Mouse (Mus musculus) heart, adult 2 months (tissue): ENCODE results near the gene Camta1. TPM values are rescaled to one million over a fixed set of nuclear protein-coding genes. Genes with fewer than 3 reads are reported as not detected.

Experiments used
- DNase-seq, 2 experiments: peaks; one replicate each; pipeline ENCODE4 v3.0.0; 2021
- H3K27ac ChIP-seq: fragments of 200-600 bp; 2 replicates; pipeline ENCODE4 v1.8.1; 2022
- H3K27me3 ChIP-seq: fragments of 200-500 bp; 2 replicates; pipeline ENCODE4 v1.6.1; 2012; ENCODE audit warnings: mild to moderate bottlenecking, low read length, inconsistent platforms, mixed read lengths; ENCODE audit not compliant: control insufficient read depth, insufficient read depth
- H3K36me3 ChIP-seq: fragments of 200-500 bp; 2 replicates; pipeline ENCODE4 v1.6.1; 2012; ENCODE audit warnings: low read length, inconsistent platforms; ENCODE audit not compliant: control insufficient read depth, insufficient read depth
- H3K4me1 ChIP-seq: fragments of 200-500 bp; 2 replicates; pipeline ENCODE4 v1.6.1; 2011; ENCODE audit warnings: low read length; ENCODE audit not compliant: control insufficient read depth, insufficient read depth
- H3K4me3 ChIP-seq: fragments of 200-600 bp; 2 replicates; pipeline ENCODE4 v1.8.1; 2022
- H3K79me2 ChIP-seq: fragments of 200-500 bp; replicated peaks from 2 replicates; pipeline ENCODE4 v1.6.1; 2012; ENCODE audit warnings: mild to moderate bottlenecking, inconsistent platforms, low read length, moderate library complexity, mixed read lengths; ENCODE audit not compliant: control insufficient read depth, insufficient read depth
- H3K9ac ChIP-seq: fragments of 200-500 bp; 2 replicates; pipeline ENCODE4 v1.6.1; 2012; ENCODE audit warnings: low read depth, mild to moderate bottlenecking, control low read depth, inconsistent platforms, low read length, mixed read lengths
- CTCF ChIP-seq: fragments of 200-600 bp; IDR thresholded peaks from 2 replicates; pipeline ENCODE4 v1.8.1; 2022; ENCODE audit warnings: antibody characterized with exemption, mild to moderate bottlenecking, moderate library complexity
- EP300 ChIP-seq: fragments of 200-500 bp; IDR thresholded peaks from 2 replicates; pipeline ENCODE4 v1.6.1; 2011; ENCODE audit warnings: low read depth, low read length, control low read depth; ENCODE audit not compliant: insufficient read depth
- POLR2A ChIP-seq: fragments of 200-500 bp; IDR thresholded peaks from 2 replicates; pipeline ENCODE4 v1.6.1; 2011; ENCODE audit warnings: mild to moderate bottlenecking, low read depth, low read length, control low read depth; ENCODE audit not compliant: insufficient read depth
- WGBS: fragments of 180-500 bp; shearing (Covaris S2); methylation state at CpG from one replicate; pipeline ENCODE4 v1.1.7; 2018; 5-methylcytosine and 5-hydroxymethylcytosine counted together
- intact Hi-C: fragments of 180-260 bp; cut with DNase I; formaldehyde crosslinking; loops from one replicate; pipeline ENCODE4 v1.15.1; 2025
- polyA plus RNA-seq: library from polyadenylated mRNA; depleted of rRNA; stranded (reverse); fragments of >200 nt; gene quantifications from 2 replicates; pipeline ENCODE4 v1.2.3, GENCODE M21; 2012
- total RNA-seq, 2 experiments: library from RNA; stranded (reverse); gene quantifications; 2 replicates each; pipeline ENCODE4 v1.2.3; 2021

Gene Camta1
- total and polyA plus RNA-seq, 3 experiments, result 39.4 to 234 (median 208) TPM

DNA sequence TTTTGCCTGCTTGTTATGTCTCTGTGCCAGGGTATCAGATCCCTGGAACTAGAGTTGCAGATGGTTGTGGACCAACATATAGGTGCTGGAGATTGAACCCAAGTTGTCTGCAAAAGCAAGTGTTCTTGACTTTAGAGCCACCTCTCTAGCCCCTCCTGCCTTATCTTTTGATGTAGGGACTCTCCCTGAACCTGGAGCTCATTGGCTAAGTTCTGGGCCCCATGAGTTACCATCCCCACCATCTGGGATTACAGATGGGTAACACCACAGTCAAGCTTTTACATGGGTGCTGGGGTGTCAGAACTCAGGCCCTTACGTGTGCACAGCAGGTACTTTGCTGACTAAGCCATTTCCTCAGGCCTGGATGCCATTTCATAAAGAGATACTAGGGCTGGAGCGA is 150.3 kb downstream of the Camta1 start:
- no peak overlapping the region for H3K27ac ChIP-seq
- no peak for DNase-seq
- H3K36me3 ChIP-seq, result no peaks in the 10 kb centered on the region
- H3K4me3 ChIP-seq, result no peak overlapping the region
- H3K27me3 ChIP-seq, result no peaks in the 10 kb centered on the region
- TF ChIP-seq CTCF, result no peak
- no peak for TF ChIP-seq POLR2A
- no peak for TF ChIP-seq EP300
- no peaks in the 10 kb centered on the region for H3K4me1 ChIP-seq
- intact Hi-C loops, result no loop called here
- H3K9ac ChIP-seq, result no peak overlapping the region
- WGBS, result 97% methylated on average over 2 of the region's 2 CpGs
- no peaks in the 10 kb centered on the region for H3K79me2 ChIP-seq

DNA sequence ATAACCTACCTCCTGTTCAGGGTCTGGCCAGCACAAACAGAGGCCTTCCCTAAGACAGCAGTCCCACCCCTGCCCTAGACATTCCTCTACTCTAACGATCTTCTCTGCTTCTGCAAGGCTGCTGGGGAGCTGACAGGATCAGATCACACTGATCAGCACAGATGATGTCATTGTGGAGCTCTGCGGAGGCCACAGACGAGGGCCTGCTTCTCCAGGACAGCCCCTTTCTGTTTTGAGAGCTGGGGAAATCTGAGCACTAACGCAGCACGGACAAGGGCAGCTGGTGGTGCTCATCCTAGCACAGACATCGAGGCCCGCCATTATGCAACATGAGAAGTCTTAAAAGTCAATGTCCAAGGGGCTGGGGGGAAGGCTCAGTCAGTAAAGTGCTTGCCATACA is 151.2 kb downstream of the Camta1 start:
- Histone ChIP-seq H3K4me3 (no peak overlapping the region), H3K27ac (no peak overlapping the region), H3K36me3 (no peaks in the 10 kb centered on the region), H3K79me2 (no peaks in the 10 kb centered on the region), H3K4me1 (no peaks in the 10 kb centered on the region), H3K9ac (no peak overlapping the region), H3K27me3 (no peaks in the 10 kb centered on the region)
- TF ChIP-seq CTCF (no peak), POLR2A (no peak), EP300 (no peak)
- intact Hi-C loops, result no loop called here
- no peak for DNase-seq
- 41% methylated on average over 7 of the region's 7 CpGs for WGBS

DNA sequence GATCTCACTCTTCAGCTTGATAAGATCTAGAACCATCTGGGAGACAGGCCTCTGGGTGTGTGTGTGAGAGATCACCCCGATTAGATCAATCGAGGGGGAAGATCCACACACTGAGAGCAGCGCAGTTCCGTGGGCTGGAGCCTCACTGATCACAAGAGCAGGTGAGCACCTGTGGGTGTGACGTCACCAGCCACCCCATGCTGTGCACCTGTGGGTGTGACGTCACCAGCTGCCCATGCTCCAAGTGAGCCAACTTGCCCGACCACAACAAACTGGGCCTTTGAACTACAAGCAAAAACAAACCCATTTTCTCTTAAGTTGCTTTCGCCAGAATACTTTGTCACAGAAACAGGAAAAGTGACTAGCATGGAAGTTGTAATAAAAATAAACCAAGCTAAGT is 152.4 kb downstream of the Camta1 start:
- WGBS, result 84% methylated on average over 8 of the region's 8 CpGs

DNA sequence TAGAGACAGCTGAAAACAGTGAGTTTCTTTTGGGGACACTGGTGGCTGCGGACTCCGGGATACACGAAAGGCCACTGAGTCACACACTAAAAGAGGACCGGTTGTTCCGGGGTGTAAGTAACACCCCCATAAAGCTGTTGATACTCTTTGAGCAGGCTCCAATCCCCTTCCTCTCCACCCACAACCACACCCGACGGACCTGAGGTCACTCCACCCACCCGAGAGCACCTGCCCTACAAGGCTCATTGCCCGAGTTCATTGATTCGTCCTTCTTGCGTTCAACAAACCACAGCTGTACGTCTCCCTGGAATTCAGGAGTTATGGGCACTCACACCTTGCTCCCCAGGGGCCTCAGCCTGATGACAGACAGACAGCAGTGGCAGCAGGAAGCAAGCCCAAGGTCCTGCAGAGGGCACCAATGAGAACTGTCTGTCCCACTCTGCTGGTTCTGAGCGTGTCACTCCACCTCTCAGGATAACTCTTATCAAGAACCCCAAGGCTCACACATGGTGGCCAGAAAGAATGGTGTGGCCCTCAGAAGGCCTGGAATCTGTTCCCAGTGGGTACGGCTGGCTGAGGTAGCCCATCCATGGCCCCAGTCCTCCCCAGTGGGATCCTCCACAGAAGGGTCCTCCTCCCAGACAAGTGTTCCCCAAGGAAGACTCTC is 158.5 kb downstream of the Camta1 start:
- WGBS, result 80% methylated on average over 14 of the region's 14 CpGs
- Histone ChIP-seq H3K4me3 (no peak overlapping the region), H3K36me3 (no peaks in the 10 kb centered on the region), H3K9ac (no peak overlapping the region), H3K4me1 (no peaks in the 10 kb centered on the region), H3K27ac (no peak overlapping the region), H3K79me2 (no peaks in the 10 kb centered on the region), H3K27me3 (no peaks in the 10 kb centered on the region)
- no peak for DNase-seq
- TF ChIP-seq POLR2A (no peak), CTCF (no peak), EP300 (no peak)
- intact Hi-C loops, result no loop called here

More for the DNA sequence above, 152.4 kb downstream of the Camta1 start:
- H3K27ac ChIP-seq, result no peak overlapping the region
- no peaks in the 10 kb centered on the region for H3K79me2 ChIP-seq
- H3K27me3 ChIP-seq, result no peaks in the 10 kb centered on the region
- no peak for DNase-seq
- no peak overlapping the region for H3K4me3 ChIP-seq
- intact Hi-C loops, result no loop called here
- H3K4me1 ChIP-seq, result no peaks in the 10 kb centered on the region
- no peak overlapping the region for H3K9ac ChIP-seq
- no peaks in the 10 kb centered on the region for H3K36me3 ChIP-seq
- TF ChIP-seq POLR2A (no peak), CTCF (no peak), EP300 (no peak)

DNA sequence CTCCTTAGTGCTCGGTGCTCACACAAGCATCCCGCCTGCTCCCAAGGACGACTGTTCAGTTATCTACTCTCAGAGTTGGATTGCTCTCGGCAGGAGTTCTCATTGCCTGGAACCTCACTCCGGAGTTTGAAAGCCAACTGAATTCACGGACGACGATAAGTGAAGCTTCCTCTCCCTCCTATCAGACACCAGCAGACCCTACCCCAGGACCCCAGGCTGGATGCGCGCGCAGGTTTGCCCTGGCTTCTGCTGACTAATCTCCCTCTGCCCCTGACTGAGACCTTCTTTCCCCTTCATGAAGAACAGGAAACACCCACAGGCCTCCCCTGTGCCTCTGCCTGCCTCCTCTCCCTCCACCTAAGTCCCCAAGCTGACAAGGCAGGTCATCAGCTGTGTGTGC is 159.2 kb downstream of the Camta1 start:
- WGBS, result 76% methylated on average over 11 of the region's 11 CpGs
- intact Hi-C loops, result no loop called here

DNA sequence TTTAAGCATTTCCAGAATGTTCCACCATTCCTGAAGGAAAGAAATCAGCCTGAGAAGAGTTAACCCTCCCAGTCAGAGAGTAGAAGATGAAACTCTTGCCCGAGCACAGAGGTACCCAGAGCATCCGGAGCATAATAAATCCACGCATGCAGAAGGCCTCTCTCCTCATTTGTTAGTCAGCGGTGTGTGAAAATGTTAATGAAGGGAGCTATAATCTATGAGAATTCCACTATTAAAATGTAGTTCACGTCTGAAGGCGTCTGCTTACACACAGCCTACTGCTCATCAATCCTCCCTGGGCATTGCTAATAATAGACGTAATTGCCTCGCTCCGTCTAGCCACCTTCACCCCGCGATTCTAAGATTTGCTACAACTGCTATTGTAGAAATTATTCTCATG is 165.7 kb downstream of the Camta1 start:
- Histone ChIP-seq H3K79me2 (no peaks in the 10 kb centered on the region), H3K27ac (no peak overlapping the region), H3K36me3 (no peaks in the 10 kb centered on the region), H3K27me3 (no peaks in the 10 kb centered on the region), H3K9ac (no peak overlapping the region), H3K4me1 (no peaks in the 10 kb centered on the region), H3K4me3 (no peak overlapping the region)
- intact Hi-C loops, result no loop called here
- TF ChIP-seq EP300 (no peak), POLR2A (no peak), CTCF (no peak)
- DNase-seq, result no peak
- WGBS, result 83% methylated on average over 11 of the region's 11 CpGs

More for the DNA sequence above, 159.2 kb downstream of the Camta1 start:
- Histone ChIP-seq H3K4me1 (no peaks in the 10 kb centered on the region), H3K27ac (no peak overlapping the region), H3K4me3 (no peak overlapping the region), H3K27me3 (no peaks in the 10 kb centered on the region), H3K9ac (no peak overlapping the region), H3K79me2 (no peaks in the 10 kb centered on the region), H3K36me3 (no peaks in the 10 kb centered on the region)
- TF ChIP-seq CTCF (no peak), POLR2A (no peak), EP300 (no peak)
- no peak for DNase-seq
